Mouse (Mus musculus) lung, postnatal 0 days (tissue): ENCODE results near the gene Tmem150c.

ENCODE experiments used
- CTCF ChIP-seq: IDR thresholded peaks from 2 replicates; pipeline ENCODE4 v1.5.1; 2016; ENCODE audit warnings: antibody characterized with exemption, mild to moderate bottlenecking
- EP300 ChIP-seq: IDR thresholded peaks from 2 replicates; pipeline ENCODE4 v1.6.1; 2016; ENCODE audit warnings: antibody characterized with exemption, mild to moderate bottlenecking, control low read depth

DNA sequence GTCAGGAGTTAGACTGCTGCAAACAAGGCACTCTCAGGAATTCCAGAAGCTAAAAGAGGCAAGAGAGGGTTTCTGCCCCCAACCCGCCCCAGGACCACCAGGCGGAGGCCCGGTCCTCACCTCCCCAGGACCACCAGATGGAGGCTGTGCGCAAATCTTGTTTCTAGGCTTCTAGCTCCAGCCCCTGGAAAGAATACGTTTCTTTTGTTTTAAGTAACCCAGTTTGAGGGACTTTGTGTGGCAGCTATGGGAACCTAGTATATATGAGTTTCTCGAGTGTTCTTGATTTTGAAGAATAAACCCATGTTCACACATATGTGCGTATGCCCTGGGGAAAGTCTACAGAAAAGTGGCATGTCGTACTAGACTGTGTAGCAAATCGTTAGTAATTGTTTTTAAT lies 37.9 kb upstream of the Tmem150c start:
- no peak for TF ChIP-seq CTCF
- no peak for TF ChIP-seq EP300
